Mouse (Mus musculus) kidney, adult 2 months (tissue): ENCODE data around the gene Slc12a8. TPM values are rescaled to one million over a fixed set of nuclear protein-coding genes. Genes with fewer than 3 reads are reported as not detected.

ENCODE experiments used
- DNase-seq: peaks from one replicate; pipeline ENCODE4 v3.0.0; 2021
- H3K27ac ChIP-seq: fragments of 200-500 bp; 2 replicates; pipeline ENCODE4 v1.5.1; 2012; ENCODE audit warnings: low read depth, low read length, control low read depth, inconsistent platforms; ENCODE audit not compliant: insufficient read depth
- H3K27me3 ChIP-seq: fragments of 200-500 bp; replicated peaks from 2 replicates; pipeline ENCODE4 v1.6.1; 2012; ENCODE audit warnings: mild to moderate bottlenecking, moderate library complexity, low read length, inconsistent platforms; ENCODE audit not compliant: control insufficient read depth, insufficient read depth
- H3K36me3 ChIP-seq: fragments of 200-500 bp; 2 replicates; pipeline ENCODE4 v1.6.1; 2012; ENCODE audit warnings: mild to moderate bottlenecking, moderate library complexity, low read length, inconsistent platforms; ENCODE audit not compliant: control insufficient read depth, insufficient read depth
- H3K4me1 ChIP-seq: fragments of 200-500 bp; 2 replicates; pipeline ENCODE4 v1.6.1; 2011; ENCODE audit warnings: low read length; ENCODE audit not compliant: control insufficient read depth, insufficient read depth
- H3K4me3 ChIP-seq: fragments of 200-500 bp; 2 replicates; pipeline ENCODE4 v1.5.1; 2011; ENCODE audit warnings: mild to moderate bottlenecking, low read depth, low read length, control low read depth; ENCODE audit not compliant: insufficient read depth
- CTCF ChIP-seq: fragments of 200-500 bp; conservative IDR thresholded peaks from 2 replicates; pipeline ENCODE4 v1.5.1; 2011; ENCODE audit warnings: low read depth, mild to moderate bottlenecking, control low read depth, low read length, moderate library complexity, mixed read lengths; ENCODE audit not compliant: insufficient read depth, insufficient read length
- POLR2A ChIP-seq: fragments of 200-500 bp; IDR thresholded peaks from one replicate; pipeline ENCODE4 v1.6.1; 2011; ENCODE audit warnings: low read depth, low read length, control low read depth
- WGBS: fragments of 180-500 bp; shearing (Covaris S2); methylation state at CpG from one replicate; pipeline ENCODE4 v1.1.7; 2018; 5-methylcytosine and 5-hydroxymethylcytosine counted together
- polyA plus RNA-seq: library from polyadenylated mRNA; depleted of rRNA; stranded (reverse); fragments of >200 nt; gene quantifications from 2 replicates; pipeline ENCODE4 v1.2.3, GENCODE M21; 2012; rRNA removed

The Slc12a8 gene
- polyA plus RNA-seq = 0.50 and 0.88 TPM in 2 replicates

GRCm38 (mm10) chr16:33516807-33517565, at the start of gene Slc12a8:
TSS of gene Slc12a8 (plus strand) at chr16:33517328.
- no peaks in the 10 kb centered on the region for H3K36me3 ChIP-seq
- peak; percentile 12 for DNase-seq
- no peaks in the 10 kb centered on the region for H3K27me3 ChIP-seq
- TF ChIP-seq POLR2A (no peak), CTCF (no peak)
- H3K4me3 ChIP-seq = peak within 1 kb of the TSS; percentile 22; the same call in 1 of the 2 replicates
- 9% methylated on average over 27 of the region's 27 CpGs for WGBS
- no peak within 1 kb of the TSS for H3K27ac ChIP-seq
- no peaks in the 10 kb centered on the region for H3K4me1 ChIP-seq

GRCm38 (mm10) chr16:33467451-33467850, 49.7 kb upstream of the Slc12a8 start:
- 35% methylated on average over 6 of the region's 6 CpGs for WGBS
- Histone ChIP-seq H3K27ac (no peak overlapping the region), H3K27me3 (no peaks in the 10 kb centered on the region), H3K4me1 (no peaks in the 10 kb centered on the region; the same call in 1 of the 2 replicates), H3K4me3 (no peak overlapping the region), H3K36me3 (no peaks in the 10 kb centered on the region)
- no peak for TF ChIP-seq POLR2A
- TF ChIP-seq CTCF = no peak
- peak; percentile 77 for DNase-seq

- DNase-seq = no peak
- TF ChIP-seq POLR2A (no peak), CTCF (no peak)
- H3K27me3 ChIP-seq = no peaks in the 10 kb centered on the region
Observed at GRCm38 (mm10) chr16:33469973-33470372, 47.2 kb upstream of the Slc12a8 start.

GRCm38 (mm10) chr16:33474381-33474780, 42.7 kb upstream of the Slc12a8 start:
- peaks cover 5% of the 10 kb centered on the region for H3K36me3 ChIP-seq
- TF ChIP-seq POLR2A (no peak), CTCF (no peak)
- no peaks in the 10 kb centered on the region for H3K27me3 ChIP-seq
- H3K27ac ChIP-seq = no peak overlapping the region
- H3K4me3 ChIP-seq = no peak overlapping the region
- H3K4me1 ChIP-seq = no peaks in the 10 kb centered on the region
- 96% methylated on average over 6 of the region's 6 CpGs for WGBS
- no peak for DNase-seq

More at GRCm38 (mm10) chr16:33469973-33470372, 47.2 kb upstream of the Slc12a8 start:
- Histone ChIP-seq H3K27ac (no peak overlapping the region), H3K36me3 (peaks cover 2% of the 10 kb centered on the region; the same call in 1 of the 2 replicates), H3K4me3 (no peak overlapping the region), H3K4me1 (no peaks in the 10 kb centered on the region)

GRCm38 (mm10) chr16:33479926-33480325, 37.2 kb upstream of the Slc12a8 start:
- Histone ChIP-seq H3K4me1 (no peaks in the 10 kb centered on the region), H3K4me3 (no peak overlapping the region), H3K27me3 (no peaks in the 10 kb centered on the region), H3K27ac (no peak overlapping the region), H3K36me3 (peaks cover 3% of the 10 kb centered on the region)
- TF ChIP-seq POLR2A (no peak), CTCF (no peak)
- DNase-seq = no peak

- WGBS = 94% methylated on average over 2 of the region's 2 CpGs
- DNase-seq = peak; percentile 47
- H3K27me3 ChIP-seq = no peaks in the 10 kb centered on the region
- no peaks in the 10 kb centered on the region for H3K4me1 ChIP-seq
- H3K27ac ChIP-seq = no peak overlapping the region
- no peak overlapping the region for H3K4me3 ChIP-seq
- TF ChIP-seq CTCF (peak; percentile 69), POLR2A (no peak)
- no peaks in the 10 kb centered on the region; the same call in 1 of the 2 replicates for H3K36me3 ChIP-seq
Observed at GRCm38 (mm10) chr16:33481148-33481547, 36.0 kb upstream of the Slc12a8 start.

- no peak for DNase-seq
Observed at GRCm38 (mm10) chr16:33482309-33482708, 34.8 kb upstream of the Slc12a8 start.

More at GRCm38 (mm10) chr16:33482309-33482708, 34.8 kb upstream of the Slc12a8 start:
- H3K4me3 ChIP-seq = no peak overlapping the region
- H3K27ac ChIP-seq = no peak overlapping the region
- WGBS = 97% methylated on average over 3 of the region's 3 CpGs
- H3K27me3 ChIP-seq = no peaks in the 10 kb centered on the region
- TF ChIP-seq POLR2A (no peak), CTCF (no peak)
- no peaks in the 10 kb centered on the region; the same call in 1 of the 2 replicates for H3K36me3 ChIP-seq
- no peaks in the 10 kb centered on the region for H3K4me1 ChIP-seq
